Mouse (Mus musculus) spleen, adult 18-20 months (tissue): ENCODE data around the gene Hcn4.

Source experiments
- DNase-seq, 2 experiments: peaks; one replicate each; pipeline ENCODE4 v3.0.0; 2022; ENCODE audit warnings: mixed read lengths in 2 of 2

Hcn4 gene

DNA sequence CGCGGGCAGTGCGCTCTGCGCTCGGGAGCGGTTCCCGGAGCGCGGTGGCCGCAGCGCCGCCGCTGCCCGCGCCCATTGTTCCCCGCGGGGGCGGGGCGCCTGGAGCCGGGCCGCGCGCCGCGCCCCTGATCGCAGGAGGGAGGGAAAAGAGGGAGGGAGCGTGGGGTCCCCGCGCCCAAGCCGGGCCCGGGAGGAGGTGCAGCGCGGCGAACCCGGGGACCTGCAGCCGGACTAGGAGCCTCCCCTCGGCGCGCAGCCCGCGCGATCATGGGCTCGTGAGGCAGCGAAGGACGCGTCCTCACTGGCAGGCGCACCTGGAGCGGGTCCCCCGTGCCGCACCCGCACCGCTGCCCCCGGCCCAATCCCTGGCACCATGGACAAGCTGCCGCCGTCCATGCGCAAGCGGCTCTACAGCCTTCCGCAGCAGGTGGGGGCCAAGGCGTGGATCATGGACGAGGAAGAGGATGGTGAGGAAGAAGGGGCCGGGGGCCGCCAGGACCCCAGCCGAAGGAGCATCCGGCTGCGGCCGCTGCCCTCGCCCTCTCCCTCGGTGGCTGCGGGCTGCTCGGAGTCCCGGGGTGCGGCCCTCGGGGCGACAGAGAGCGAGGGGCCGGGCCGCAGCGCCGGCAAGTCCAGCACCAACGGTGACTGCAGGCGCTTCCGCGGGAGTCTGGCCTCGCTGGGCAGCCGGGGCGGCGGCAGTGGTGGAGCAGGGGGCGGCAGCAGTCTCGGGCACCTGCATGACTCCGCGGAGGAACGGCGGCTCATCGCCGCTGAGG, at the start of gene Hcn4:
Gene Hcn4 (plus strand): TSS at position 274 of the 779 bp plus-strand sequence.
- DNase-seq = no peak

DNA sequence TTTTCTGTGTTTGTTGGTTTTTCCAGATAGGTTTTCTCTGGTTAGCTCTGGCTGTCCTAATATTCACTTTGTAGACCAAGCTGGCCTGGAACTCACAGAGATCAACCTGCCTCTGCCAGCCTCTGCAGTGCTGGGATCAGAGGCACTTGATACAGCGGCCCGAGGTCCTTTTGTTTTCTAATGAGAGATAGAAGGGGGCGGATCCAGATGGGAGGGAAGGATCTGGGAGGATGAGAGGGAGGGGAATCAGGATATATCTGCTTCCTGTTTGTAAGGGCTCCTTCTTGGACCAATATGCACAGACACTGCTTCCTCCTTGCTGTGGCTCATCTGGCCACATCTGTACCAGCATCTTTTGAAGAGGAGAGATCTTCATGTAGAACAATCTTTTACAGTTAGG, 48.5 kb upstream of the Hcn4 start:
- no peak for DNase-seq

DNA sequence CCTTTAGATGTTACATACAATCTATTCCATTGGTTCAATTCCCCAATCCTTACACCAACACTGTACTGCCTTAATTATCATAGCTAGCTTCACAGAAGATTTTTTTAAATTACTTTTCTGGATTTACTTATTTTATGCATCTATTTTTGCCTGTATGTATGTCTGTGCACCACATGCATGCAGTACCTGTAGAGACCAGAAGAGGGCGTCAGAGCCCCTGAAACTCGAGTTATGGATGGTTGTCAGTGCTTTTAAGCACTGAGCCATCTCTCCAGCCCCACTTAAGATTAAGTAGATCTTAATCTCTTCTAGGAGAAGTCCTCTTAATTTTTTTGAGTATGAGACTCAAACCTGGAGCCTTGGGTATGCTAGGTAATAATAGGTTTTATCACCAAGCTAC, 47.8 kb upstream of the Hcn4 start:
- DNase-seq = no peak

DNA sequence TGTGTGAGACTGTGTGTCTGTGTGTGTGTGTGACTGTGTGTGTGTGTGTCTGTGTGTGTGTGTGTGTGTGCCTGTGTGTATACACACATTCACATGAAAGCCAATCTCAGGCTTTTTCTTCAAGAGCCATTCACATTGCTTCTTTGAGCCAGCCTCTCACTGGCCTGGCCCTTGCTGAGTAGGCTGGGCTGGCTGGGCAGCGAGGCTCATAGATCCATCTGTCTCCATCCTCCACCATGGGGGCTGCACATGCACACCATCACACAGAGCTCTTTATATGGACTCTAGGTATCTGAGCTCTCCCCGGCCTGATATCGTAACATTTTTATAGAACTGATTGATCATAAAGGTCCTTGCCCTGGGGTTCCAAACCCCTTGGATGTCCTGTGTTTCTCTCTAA, 33.7 kb upstream of the Hcn4 start:
- no peak for DNase-seq

DNA sequence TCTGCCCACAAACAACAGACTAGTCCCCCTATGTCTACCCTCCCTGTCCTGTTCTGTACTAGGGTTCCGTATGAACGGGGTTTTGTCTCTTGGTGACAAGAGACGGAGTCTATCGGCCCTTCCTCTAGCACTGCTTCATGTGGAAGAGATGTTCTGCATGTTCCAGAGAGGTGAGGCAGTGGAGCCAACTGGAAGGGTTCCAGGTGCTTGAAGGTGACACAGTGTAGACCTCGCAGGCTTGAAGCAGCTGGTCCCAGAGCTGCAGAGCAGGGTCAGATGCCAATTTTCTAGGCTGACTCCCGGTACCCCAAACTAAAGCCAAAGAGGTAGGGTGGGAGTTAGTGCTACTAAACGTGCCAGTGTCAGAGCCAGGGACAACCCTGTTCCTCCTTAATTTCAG, 25.1 kb upstream of the Hcn4 start:
- DNase-seq = no peak

DNA sequence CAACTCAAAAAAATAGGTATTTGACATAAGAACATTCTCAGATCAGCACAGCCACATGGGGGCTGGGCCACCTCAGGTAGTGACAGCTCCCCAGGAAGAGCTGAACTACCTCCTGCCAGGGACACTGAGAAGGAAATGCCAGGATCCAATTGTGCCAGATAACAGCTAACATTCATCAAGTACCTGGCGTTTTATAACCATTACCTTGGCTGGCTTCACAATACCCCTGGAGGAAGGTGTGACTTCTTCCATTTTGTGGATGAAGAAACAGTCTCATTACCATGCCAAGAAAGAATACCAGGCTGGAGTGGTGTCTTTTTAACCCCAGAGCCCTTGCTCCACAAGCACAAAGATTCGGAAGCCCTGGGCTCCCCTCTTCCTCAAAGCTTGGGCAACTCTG, 21.8 kb upstream of the Hcn4 start:
- no peak for DNase-seq

DNA sequence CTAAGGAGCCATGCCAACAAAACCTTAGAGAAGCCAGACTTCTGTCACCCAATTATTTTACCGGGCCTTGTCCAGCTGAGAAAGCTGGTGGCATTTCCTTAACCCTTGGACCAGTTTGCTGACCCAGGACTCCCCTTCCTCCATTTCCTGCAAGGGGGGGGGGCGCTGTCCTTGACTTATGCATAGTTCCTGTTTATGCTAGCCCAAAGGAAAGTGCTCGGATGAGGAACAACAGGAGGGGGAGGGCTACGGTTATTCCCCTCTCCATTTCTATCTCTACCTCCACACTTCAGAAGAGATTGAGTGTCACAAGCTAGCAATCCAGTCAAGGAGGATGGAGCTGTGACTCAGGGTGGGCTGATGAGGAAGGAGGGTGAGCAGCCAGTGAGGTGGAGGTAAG, 20.9 kb upstream of the Hcn4 start:
- DNase-seq = no peak

DNA sequence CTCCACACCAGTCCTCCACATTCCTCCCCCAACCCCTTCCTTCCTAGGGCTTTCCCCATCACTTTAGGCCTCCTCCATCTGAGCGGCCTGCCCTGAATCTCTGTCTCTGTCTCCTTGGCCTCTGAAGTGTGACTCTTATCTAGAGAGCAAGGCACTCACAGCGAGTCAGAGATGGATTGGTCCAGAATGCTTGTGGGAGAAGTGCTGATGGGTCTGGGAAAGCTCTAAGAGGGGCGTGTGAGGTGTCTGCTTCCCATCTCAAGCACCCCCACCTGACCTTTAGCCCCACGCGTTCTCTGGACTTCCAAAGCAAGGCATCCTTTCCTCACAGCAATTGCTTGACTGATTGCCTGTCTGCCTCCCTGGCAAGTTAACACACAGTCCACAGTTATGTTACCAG, 20.4 kb upstream of the Hcn4 start:
- no peak for DNase-seq

DNA sequence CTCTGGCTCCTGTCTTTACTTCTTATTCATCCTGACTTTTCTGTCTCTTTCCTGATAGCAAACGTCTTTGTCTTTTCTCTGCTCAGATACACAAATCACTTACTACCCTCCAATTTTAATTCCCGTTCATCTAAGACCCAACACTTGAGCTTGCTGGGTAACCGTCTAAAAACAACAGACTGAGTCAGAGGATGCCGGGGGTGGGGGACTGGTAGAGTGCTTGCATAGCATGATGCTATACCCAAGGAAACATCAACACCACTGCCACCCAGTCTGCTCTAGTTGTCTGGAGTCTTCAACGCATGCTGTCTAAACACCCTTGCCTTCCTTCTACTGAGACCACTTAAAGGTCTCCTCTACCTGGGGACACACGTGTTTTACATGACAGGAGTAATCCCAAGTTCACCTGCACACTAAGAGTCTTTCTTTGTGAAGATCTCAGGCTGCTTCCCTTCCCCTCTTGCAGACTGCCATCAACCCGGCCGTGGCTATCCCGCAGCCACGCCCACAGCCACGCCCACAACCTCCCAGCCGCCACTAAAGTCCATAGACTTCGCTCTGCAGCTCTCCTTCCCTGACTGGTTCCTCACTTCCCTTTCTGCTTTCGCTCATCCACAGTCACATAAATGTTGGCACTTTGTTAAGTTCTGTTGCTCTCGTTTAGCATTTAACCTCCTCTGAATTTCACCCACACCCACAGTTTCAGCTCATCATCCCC, 17.5 kb upstream of the Hcn4 start:
- peak in 1 of 2 experiments; percentile 53 for DNase-seq

DNA sequence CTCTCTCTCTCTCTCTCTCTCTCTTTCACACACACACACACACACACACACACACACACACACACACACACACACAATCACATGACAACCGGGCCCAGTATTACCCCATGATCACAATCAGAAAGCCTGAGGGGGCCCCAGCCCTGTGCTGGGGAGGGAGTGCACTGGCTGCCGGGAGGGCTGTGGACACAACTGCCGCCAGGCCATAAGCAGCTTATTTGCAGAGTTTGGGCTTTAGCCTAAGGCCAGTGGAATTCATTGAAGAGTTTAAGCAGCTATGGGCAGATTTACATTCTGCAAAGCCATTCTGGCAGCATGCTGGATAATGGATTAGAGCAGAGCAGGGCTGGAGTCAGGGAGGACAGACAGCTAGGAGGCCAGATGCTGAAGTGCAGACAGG, 12.0 kb upstream of the Hcn4 start:
- no peak for DNase-seq

DNA sequence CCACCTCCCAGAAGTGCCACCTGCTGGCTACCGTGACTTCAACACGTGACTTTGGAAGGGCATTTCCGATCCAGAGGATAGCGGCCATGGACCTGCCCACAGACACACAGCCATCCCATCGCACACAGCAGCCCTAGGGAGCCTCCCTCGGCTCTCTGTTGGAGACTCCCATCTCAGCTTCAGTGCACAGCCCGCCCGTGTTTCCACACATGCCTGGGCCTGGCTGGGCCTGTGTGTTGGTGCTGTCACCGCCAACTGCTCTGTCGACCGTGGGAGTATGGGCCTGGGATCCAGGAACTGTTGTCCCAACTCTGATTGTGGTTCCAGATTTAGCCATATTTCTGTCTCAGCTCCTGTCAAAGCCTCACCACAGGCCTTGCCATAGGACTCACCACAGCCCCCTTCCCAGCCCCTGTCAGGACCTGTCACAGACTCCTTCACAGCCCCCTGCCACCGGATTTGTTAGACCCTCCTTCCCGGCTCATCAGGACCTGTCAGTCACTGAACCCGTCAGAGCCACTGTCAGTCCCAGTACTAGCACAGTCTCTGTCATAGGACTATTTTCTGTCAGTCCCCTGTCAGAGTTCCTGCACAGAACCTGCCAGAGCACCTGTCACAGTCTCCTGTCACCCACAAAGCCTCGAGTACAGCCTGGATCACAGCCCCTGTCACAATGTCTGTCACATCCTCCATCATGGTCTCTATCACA, 7.5 kb upstream of the Hcn4 start:
- no peak for DNase-seq

DNA sequence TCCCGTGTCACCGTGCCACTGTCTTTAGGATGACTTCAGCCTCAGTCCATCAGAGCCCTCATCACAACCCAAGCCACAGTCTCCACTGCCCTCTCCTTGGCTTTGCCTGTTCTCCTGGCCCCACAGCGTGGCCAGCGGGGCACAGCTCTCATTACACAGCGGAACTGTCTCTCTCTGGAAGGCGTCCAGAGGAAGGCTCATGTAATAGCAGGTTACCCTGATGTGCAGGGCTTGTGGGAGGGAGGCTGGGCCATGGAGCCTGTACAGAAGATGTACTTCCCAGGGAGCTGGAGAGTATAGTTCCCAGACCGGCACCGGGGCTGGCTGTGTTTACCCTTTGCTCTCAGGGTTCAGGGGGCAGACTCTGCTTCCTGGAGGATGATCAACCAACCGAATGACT, 6.8 kb upstream of the Hcn4 start:
- no peak for DNase-seq

DNA sequence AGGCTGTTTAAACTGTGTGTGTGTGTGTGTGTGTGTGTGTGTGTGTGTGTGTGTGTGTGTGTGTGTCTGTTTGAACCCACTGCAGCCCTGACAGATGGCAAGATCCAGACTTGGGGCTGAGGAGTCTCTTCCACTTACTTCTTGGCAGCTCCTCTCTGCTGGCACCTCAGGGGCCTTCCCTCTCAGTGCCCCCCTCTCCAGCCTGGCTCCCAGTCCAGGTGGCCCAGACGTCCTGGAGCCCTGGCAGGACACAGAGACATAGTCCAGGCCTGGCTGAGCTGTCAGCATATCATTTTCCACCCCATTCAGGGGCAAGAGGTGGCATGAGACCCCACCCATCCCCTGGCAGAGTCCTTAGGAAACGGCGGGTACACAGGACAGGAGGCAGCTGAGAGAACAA, 5.5 kb upstream of the Hcn4 start:
- DNase-seq = no peak

DNA sequence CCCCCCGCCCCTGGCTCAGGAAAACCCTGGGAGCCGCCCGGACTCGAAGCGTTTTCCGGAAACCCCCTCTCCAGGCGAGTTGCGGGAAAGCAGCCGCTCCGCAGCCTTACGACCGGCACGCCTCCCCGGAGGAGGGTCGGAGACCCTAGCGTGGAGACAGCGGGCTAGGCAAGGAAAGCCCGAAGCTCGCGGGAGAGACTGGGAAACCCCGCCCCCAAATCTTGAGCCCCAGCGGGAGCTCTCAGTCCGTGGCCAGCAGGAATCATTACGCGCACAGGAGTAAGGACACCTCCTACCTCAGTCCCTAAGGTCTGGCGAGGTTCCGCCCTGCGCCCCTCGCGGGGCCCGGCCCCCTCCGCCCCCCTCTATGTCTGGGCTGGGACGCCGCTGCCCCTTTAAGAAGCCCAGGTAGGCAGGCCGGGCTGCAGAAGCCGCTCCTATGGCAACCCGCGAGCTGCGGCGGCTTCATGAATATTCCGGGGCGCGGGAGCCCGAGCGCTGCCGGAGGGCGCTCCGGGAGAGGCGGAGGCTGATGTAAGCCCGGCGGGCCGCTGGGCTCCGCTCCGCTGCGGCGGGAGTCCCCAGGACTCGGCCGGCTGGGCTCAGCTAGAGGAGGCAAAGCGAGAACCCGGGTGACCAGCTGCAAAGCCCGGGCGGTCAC, 651 bp upstream of the Hcn4 start:
- no peak for DNase-seq

DNA sequence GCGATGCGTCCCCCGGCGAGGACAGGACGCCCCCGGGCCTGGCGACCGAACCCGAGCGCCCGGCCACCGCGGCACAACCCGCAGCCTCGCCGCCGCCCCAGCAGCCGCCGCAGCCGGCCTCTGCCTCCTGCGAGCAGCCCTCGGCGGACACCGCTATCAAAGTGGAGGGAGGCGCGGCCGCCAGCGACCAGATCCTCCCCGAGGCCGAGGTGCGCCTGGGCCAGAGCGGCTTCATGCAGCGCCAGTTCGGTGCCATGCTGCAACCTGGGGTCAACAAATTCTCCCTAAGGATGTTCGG, 655 bp downstream of the Hcn4 start:
- DNase-seq = no peak

DNA sequence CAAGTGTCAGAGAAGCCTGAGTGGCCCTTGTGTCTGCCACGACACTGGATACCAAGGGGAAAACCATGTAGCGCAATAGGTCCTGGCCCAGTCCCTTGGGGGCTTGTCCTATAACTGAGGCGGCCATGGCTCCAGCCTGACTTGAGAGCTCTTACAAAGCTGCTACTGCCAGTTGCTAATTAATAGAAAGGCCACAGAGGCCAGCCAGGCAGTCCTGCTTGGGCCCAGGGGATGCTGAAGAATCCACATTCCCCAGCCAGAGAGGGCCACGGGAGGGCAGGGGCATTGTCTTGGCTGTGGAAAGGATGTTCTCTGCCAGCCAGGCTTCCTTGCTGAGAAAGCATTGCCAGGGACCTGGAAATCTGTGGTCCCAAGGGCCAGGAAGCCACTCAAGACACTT, 6.4 kb downstream of the Hcn4 start:
- DNase-seq = no peak

DNA sequence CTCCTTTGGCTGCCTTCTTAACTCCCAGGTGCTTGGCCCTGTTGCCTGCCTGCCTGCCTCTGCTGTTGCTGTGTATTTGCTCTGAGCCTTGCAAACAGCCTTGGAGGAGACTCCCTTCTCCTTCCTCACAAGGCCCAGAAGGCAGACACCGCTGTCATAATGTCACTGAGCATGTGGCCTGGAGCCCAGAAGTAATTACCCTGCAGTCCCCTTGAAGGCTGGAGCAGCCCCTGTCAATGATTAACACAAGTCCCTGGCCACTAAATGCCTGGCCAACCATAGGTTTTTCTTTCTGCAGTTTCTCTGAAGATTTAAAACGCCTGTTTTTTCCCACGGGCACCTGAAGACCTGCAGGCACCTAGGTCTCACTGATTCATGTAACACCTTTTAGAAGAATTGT, 9.7 kb downstream of the Hcn4 start:
- no peak for DNase-seq

DNA sequence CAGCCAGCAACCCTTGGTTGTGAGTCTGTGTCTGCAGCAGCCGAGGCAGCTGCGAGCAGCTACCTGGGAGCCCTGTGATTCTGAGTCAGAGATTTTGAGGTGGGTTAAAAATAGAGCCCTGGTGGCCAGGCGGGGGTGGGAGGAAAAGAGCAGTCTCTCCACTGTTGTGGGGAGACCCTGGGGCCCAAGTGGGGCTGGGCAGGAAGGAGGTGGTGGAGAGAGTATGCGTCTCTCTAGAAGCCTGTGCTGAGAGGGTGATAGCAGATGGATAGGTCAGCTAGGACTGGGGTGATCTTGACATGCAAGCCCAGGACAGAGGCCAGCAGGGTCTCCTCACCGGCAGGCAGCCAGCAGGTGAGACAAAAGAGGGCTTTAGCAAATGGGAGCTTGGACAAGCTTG, 14.0 kb downstream of the Hcn4 start:
- DNase-seq = no peak

DNA sequence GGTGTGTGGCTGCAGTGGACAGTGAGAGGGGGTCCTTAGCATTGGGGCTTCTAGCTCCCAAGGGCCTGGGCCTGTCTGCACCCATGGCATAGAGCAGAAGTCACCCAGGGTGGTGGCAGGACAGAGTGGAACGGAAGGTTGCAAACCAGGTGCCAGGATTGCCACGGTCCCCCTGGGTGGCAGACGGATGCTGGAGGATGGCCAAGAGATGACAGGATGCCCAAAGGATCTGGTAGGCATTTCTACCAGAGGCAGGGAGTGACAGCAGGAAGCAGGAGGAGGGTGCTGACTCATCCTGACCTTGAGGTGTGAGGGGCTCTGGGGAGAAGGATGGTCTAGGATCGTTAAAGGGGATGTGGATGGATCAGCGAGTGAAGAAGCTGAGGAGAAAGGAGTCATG, 15.3 kb downstream of the Hcn4 start:
- DNase-seq = no peak

DNA sequence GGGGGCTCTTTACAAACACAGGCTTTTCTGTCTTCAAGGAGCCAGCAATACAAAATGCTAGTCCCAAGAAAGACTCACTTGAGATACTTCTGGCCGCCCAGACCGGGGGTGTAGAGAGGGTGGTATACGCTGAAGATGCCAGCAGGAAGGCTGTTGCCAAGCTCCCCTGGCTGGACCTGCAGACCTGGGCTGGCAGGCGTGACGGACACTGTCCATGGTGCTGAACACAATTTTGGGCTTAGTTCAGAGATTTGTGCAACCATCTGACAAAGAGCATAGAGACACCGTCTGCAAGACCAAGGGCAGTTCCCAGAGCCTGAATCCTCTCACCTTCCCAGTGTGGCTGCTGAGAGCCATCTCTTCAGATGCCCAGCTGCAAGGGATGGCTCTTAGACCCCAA, 18.4 kb downstream of the Hcn4 start:
- peak in 1 of 2 experiments; percentile 17 for DNase-seq

DNA sequence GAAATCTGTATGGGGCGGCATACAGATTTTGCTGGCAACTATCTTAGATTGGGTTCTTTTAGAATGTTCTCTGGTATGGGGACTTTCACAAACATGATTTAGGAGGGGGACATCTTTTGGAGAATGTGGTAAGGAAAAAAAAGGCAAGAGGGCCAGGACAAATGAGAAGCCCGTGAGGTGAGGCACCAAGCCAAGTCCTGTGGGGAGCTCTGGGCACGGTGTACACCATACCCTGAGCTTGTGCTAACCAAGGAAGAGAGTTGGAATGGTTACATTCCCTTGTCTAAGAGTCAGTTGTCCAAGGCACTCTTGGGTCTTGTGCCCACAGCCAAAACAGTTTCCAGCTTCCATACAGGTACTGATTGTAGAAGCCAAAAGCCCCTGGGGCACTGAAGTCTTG, 21.4 kb downstream of the Hcn4 start:
- DNase-seq = no peak

DNA sequence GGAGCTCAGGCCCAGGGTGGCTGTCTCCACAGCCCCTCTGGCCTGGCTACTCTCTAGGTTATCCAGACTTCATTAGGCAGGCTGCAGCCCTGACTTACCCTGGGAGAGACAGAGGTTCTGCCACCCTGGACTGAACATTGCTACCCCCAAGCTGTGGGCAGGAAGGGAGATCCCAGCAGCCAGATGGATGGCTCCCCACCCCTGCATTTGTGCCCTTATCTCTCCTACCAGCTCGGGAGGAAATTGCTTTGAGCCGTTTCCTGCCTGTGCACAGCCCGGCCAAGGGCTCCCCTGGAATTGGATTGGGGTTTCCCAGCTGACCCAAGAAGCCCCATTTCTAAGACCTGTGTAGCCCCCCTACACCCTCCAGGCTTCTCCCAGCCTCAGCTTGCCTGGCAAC, 23.8 kb downstream of the Hcn4 start:
- DNase-seq = no peak

DNA sequence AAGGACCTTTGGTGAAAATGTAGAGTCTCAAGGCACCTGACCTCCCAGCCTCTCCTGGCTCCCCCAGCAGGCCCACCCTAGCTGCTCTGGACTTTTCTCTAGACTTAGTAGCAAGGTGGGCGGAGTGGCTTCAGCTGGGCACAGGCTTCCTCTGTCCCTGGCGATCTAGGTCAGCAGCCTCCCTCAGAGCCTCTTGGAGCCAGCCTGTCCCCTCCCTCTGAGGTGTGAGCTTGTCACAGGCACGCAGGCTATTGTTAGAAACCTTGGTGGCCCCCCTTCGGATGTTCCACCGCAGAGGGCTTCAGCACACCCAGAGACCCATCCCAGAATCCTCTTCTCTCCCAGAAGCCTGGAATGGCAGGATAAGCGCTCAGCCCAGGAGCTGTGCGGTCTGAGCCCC, 24.5 kb downstream of the Hcn4 start:
- DNase-seq = no peak
